Mouse (Mus musculus) brain, embryonic 14.5 days (tissue): ENCODE data around the gene Zfp536.

Experiments used
- CTCF ChIP-seq: fragments of 200-500 bp; IDR thresholded peaks from 2 replicates; pipeline ENCODE4 v1.5.1; 2012; ENCODE audit warnings: inconsistent platforms, mild to moderate bottlenecking, moderate library complexity, borderline replicate concordance; ENCODE audit not compliant: insufficient read depth, insufficient read length; ENCODE audit errors: extremely low read depth
- POLR2A ChIP-seq: fragments of 200-500 bp; IDR thresholded peaks from 2 replicates; pipeline ENCODE4 v1.6.1; 2012; ENCODE audit warnings: mild to moderate bottlenecking, inconsistent platforms, borderline replicate concordance; ENCODE audit not compliant: poor library complexity, insufficient read depth, insufficient read length, severe bottlenecking; ENCODE audit errors: extremely low read depth

DNA sequence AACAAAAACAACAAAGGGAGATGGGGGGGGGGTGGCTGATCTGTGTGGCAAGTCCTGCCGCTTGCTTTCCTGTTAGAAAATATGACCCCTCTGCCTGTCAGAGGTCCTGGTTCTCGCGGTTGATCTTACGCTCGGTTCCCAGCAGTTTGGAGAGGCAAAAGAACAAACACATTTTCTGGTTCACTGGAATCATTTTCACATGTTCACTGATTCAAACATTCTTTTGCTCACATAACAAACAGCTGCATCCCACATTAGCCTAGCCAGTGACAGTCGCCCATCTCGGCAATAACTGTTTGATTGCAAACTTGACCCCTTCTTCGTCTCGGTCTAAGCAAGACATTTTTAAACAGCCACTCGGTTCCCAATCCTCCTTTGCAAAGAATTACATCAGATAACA, 208.8 kb downstream of the Zfp536 start:
- TF ChIP-seq POLR2A (no peak), CTCF (no peak)
